In the genomic region with DNA sequence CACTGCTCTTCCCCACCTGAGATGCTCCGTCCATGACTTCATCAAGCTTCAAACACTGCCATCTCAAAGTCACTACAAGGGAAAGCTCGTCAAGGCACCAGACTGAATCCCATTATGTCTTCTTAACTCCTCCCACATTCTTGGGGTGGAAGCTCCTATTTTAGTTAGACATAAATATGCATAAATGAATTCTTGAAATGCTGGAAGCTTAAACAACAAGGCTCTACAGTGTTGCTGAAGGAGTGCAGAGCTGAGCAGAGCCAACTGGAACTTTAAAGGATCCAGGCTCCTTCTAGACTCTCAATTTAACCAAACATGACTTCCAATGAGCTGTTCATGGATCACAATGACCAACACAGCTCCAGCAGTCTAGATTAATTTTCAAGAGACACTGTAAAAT, we compare ENCODE assay signal across 28 mouse cellular contexts.
A peak's percentile ranks its signal among the peaks of the same experiment; 100 is the strongest.
DNase-seq lines count a peak whose midpoint lies in the region; ATAC-seq and TF ChIP-seq lines count a peak whose summit lies in the region.
"Had no signal": no experiment of that assay in that cellular context is flagged by ENCODE, and none has a peak within 500 bp of the region (broad histone marks: within the 10 kb centered on the region; RNA-seq: fewer than 3 reads in every experiment).

No protein-coding gene starts in this region.

- no peak for TF ChIP-seq POLR2A in heart, adult 2 months (IDR thresholded peaks at IDR 0.05; ENCODE audit: insufficient read depth, low read depth, low read length)

- POLR2A ChIA-PET in Patski (lab: Charles Lee): no interaction called here

- TF ChIP-seq EP300 in heart, adult 2 months (IDR thresholded peaks at IDR 0.05; ENCODE audit: insufficient read depth, low read depth, low read length): no peak

- no peak for ATAC-seq in kidney, postnatal 0 days (replicated peaks; ENCODE audit: low FRiP score, low read depth)
- ATAC-seq in lung, embryonic 16.5 days (ENCODE audit: low read depth): peak; percentile 54; the same call in 1 of the 2 replicates
- peak; percentile 26 for ATAC-seq in Patski
- 0 out of 2 replicates have a peak, but pooled peaks have one; percentile 47 for ATAC-seq in embryonic facial prominence, embryonic 15.5 days (ENCODE audit: insufficient number of reproducible peaks, low FRiP score, low TSS enrichment, low read depth)
- ATAC-seq: CD4-positive, CD25-positive, alpha-beta regulatory T cell, adult 4 months; forebrain, embryonic 13.5 days; forebrain, embryonic 16.5 days; hindbrain, postnatal 0 days; inflammation-experienced regulatory T-cells, adult 6 months; intestine, embryonic 16.5 days had no signal

- DNase-seq in kidney, postnatal 0 days (ENCODE audit: low spot score): peak; percentile 72
- DNase-seq in kidney, adult 11 months: no peak
- DNase-seq in lung, postnatal 4 days: no peak
- no peak for DNase-seq in Patski (ENCODE audit: low read depth, low spot score)
- no peak for DNase-seq in heart, adult 2 months
- DNase-seq: adrenal gland, postnatal 10 days; adrenal gland, postnatal 36 days; cerebellum, adult 11-12 months; cerebellum, adult 8-10 months; cerebellum, postnatal 10 days; cerebellum, postnatal 36 days; embryo, embryonic 11 days; gastrocnemius, postnatal 25 days; heart, adult 18-20 months; heart, postnatal 14 days; heart, postnatal 4 days had no signal

- H3K4me1 ChIP-seq in kidney, postnatal 0 days (replicated peaks; ENCODE audit: insufficient read depth, low read length): no peaks in the 10 kb centered on the region
- no peaks in the 10 kb centered on the region; the same call in 1 of the 2 replicates for H3K4me1 ChIP-seq in lung, embryonic 16.5 days (replicated peaks; ENCODE audit: control insufficient read depth, insufficient read depth, low read length)
- H3K4me1 ChIP-seq in embryonic facial prominence, embryonic 15.5 days: 0 out of 2 replicates have a peak, but pooled peaks cover 9% of the 10 kb centered on the region
- H3K4me1 ChIP-seq in heart, adult 2 months (ENCODE audit: control insufficient read depth, insufficient read depth, low read length): no peaks in the 10 kb centered on the region
- H3K4me1 ChIP-seq: forebrain, embryonic 13.5 days; heart, embryonic 10.5 days; heart, embryonic 13.5 days had no signal

- WGBS in kidney, postnatal 0 days: 56% methylated on average over 2 of the region's 2 CpGs
- 59% methylated on average over 2 of the region's 2 CpGs for WGBS in lung, embryonic 16.5 days
- WGBS in embryonic facial prominence, embryonic 15.5 days: 31% methylated on average over 2 of the region's 2 CpGs
- WGBS in heart, adult 2 months: 77% methylated on average over 2 of the region's 2 CpGs

- no peaks in the 10 kb centered on the region for H3K79me2 ChIP-seq in heart, adult 2 months (replicated peaks; ENCODE audit: control insufficient read depth, insufficient read depth, low read length)

- H3K9ac ChIP-seq in kidney, postnatal 0 days (ENCODE audit: low read depth, low read length): no peak overlapping the region
- H3K9ac ChIP-seq in lung, embryonic 16.5 days (ENCODE audit: low read length): no peak overlapping the region
- no peak overlapping the region for H3K9ac ChIP-seq in embryonic facial prominence, embryonic 15.5 days
- H3K9ac ChIP-seq in heart, adult 2 months (ENCODE audit: low read depth, low read length): no peak overlapping the region
- H3K9ac ChIP-seq: forebrain, embryonic 13.5 days; heart, embryonic 13.5 days; hindbrain, embryonic 14.5 days had no signal

- no peaks in the 10 kb centered on the region for H3K27me3 ChIP-seq in kidney, postnatal 0 days (ENCODE audit: insufficient read depth, low read length)
- no peaks in the 10 kb centered on the region for H3K27me3 ChIP-seq in lung, embryonic 16.5 days (ENCODE audit: control insufficient read depth, insufficient read depth, low read depth, low read length)
- H3K27me3 ChIP-seq in Patski: no peaks in the 10 kb centered on the region
- no peaks in the 10 kb centered on the region for H3K27me3 ChIP-seq in embryonic facial prominence, embryonic 15.5 days
- H3K27me3 ChIP-seq in heart, adult 2 months (ENCODE audit: control insufficient read depth, insufficient read depth, low read length): no peaks in the 10 kb centered on the region
- H3K27me3 ChIP-seq: forebrain, embryonic 13.5 days had no signal

- no peak for TF ChIP-seq CTCF in kidney, postnatal 0 days (IDR thresholded peaks at IDR 0.05; ENCODE audit: low read depth)
- TF ChIP-seq CTCF in Patski (IDR thresholded peaks at IDR 0.05): no peak
- TF ChIP-seq CTCF in heart, adult 2 months (IDR thresholded peaks at IDR 0.05): no peak

- no peaks in the 10 kb centered on the region for H3K9me3 ChIP-seq in kidney, postnatal 0 days (replicated peaks; ENCODE audit: low read length)
- no peaks in the 10 kb centered on the region for H3K9me3 ChIP-seq in lung, embryonic 16.5 days (ENCODE audit: control insufficient read depth, low read length)
- no peaks in the 10 kb centered on the region for H3K9me3 ChIP-seq in embryonic facial prominence, embryonic 15.5 days (replicated peaks)
- H3K9me3 ChIP-seq: forebrain, embryonic 13.5 days; heart, embryonic 10.5 days; heart, embryonic 13.5 days had no signal

- H3K4me3 ChIP-seq in kidney, postnatal 0 days (replicated peaks; ENCODE audit: low read depth, low read length): no peak overlapping the region
- H3K4me3 ChIP-seq in lung, embryonic 16.5 days (ENCODE audit: low read length): no peak overlapping the region
- H3K4me3 ChIP-seq in embryonic facial prominence, embryonic 15.5 days (replicated peaks): no peak overlapping the region
- H3K4me3 ChIP-seq in heart, adult 2 months: no peak overlapping the region
- H3K4me3 ChIP-seq: erythroblast, embryonic 14.5 days; forebrain, embryonic 13.5 days; heart, embryonic 10.5 days; heart, embryonic 13.5 days had no signal

- no peak overlapping the region for H3K27ac ChIP-seq in kidney, postnatal 0 days
- no peak overlapping the region for H3K27ac ChIP-seq in lung, embryonic 16.5 days (ENCODE audit: low read length)
- peak overlapping the region; percentile 29 for H3K27ac ChIP-seq in embryonic facial prominence, embryonic 15.5 days (replicated peaks)
- H3K27ac ChIP-seq in heart, adult 2 months: no peak overlapping the region
- H3K27ac ChIP-seq: forebrain, embryonic 13.5 days; heart, embryonic 10.5 days; heart, embryonic 13.5 days; hindbrain, embryonic 14.5 days; hindbrain, postnatal 0 days had no signal

- no peak overlapping the region for H3K4me2 ChIP-seq in kidney, postnatal 0 days (ENCODE audit: low read length)
- no peak overlapping the region for H3K4me2 ChIP-seq in lung, embryonic 16.5 days (ENCODE audit: low read depth, low read length)
- H3K4me2 ChIP-seq in embryonic facial prominence, embryonic 15.5 days (replicated peaks): no peak overlapping the region
- H3K4me2 ChIP-seq: forebrain, embryonic 13.5 days; heart, embryonic 13.5 days; hindbrain, embryonic 14.5 days had no signal

- intact Hi-C loops in heart, adult 2 months (cut with DNase I): no loop called here

- in situ Hi-C loops in Patski (cut with MboI; ENCODE audit: low pct_unique_long_range_greater_than_20kb): no loop called here

- H3K36me3 ChIP-seq in kidney, postnatal 0 days (ENCODE audit: insufficient read depth, low read length): no peaks in the 10 kb centered on the region
- H3K36me3 ChIP-seq in lung, embryonic 16.5 days (ENCODE audit: control insufficient read depth, insufficient read depth, low read length): no peaks in the 10 kb centered on the region
- no peaks in the 10 kb centered on the region for H3K36me3 ChIP-seq in embryonic facial prominence, embryonic 15.5 days
- H3K36me3 ChIP-seq in heart, adult 2 months (ENCODE audit: control insufficient read depth, insufficient read depth, low read length): no peaks in the 10 kb centered on the region
- H3K36me3 ChIP-seq: heart, embryonic 10.5 days; heart, embryonic 13.5 days had no signal

- CTCF ChIA-PET in Patski (lab: Charles Lee): interaction anchor here (0.9 kb wide), 1 partner anchor 102 kb away, joined by 3 read pairs; no protein-coding TSS in a partner anchor
